Mouse (Mus musculus) macrophage (primary cell): Measurements from ENCODE around the gene Cd27. TPM values are rescaled to one million over a fixed set of nuclear protein-coding genes. Genes with fewer than 3 reads are reported as not detected.
"Not testable (repeated sequence)": the region's sequence is repeated elsewhere in the genome, so short reads cannot be mapped to it uniquely, and the experiment has no call there.

Source experiments
- H3K27ac ChIP-seq: fragments of 350-480 bp; formaldehyde crosslinking; 2 replicates; pipeline ENCODE4 v1.9.0; 2021
- H3K36me3 ChIP-seq: fragments of 350-480 bp; formaldehyde crosslinking; 2 replicates; pipeline ENCODE4 v1.9.0; 2021; ENCODE audit errors: inconsistent target
- H3K4me3 ChIP-seq: fragments of 350-480 bp; formaldehyde crosslinking; 2 replicates; pipeline ENCODE4 v1.9.0; 2021; ENCODE audit errors: inconsistent target
- H3K79me2 ChIP-seq: fragments of 350-480 bp; formaldehyde crosslinking; 2 replicates; pipeline ENCODE4 v1.9.0; 2021; ENCODE audit errors: inconsistent target
- WGBS: methylation state at CpG from one replicate; pipeline ENCODE4 v1.1.7; 2026; ENCODE audit warnings: inconsistent platforms; ENCODE audit not compliant: missing documents; 5-methylcytosine and 5-hydroxymethylcytosine counted together
- polyA plus RNA-seq: library from polyadenylated mRNA; stranded (reverse); fragments of 250-400 nt; gene quantifications from 3 replicates; pipeline ENCODE4 v1.2.4, GENCODE M21; 2018; ENCODE audit warnings: inconsistent platforms
- total RNA-seq, 78 experiments: library from RNA; depleted of rRNA; stranded (reverse); fragments of 250-400 nt; gene quantifications; 1 replicate in 9 of 78; 2 replicates in 24 of 78; 3 replicates in 43 of 78; 4 replicates in 2 of 78; pipeline ENCODE4 v1.2.4; 2018; ENCODE audit warnings: inconsistent platforms in 56 of 78

The Cd27 gene
- total RNA-seq (2018; cell fraction: chromatin; rRNA removed): not detected
- total RNA-seq (2018; cell fraction: cytosol; rRNA removed): not detected
- not detected for total RNA-seq (2018; cell fraction: nucleus; rRNA removed)
- polyA plus RNA-seq: not detected in 3 replicates

- Histone ChIP-seq H3K4me3 (no peak within 1 kb of the TSS), H3K36me3 (no peaks in the 10 kb centered on the region), H3K27ac (no peak within 1 kb of the TSS), H3K79me2 (no peaks in the 10 kb centered on the region)
- 36% methylated on average over 6 of the region's 6 CpGs for WGBS
Observed at GRCm38 (mm10) chr6:125236782-125237181, at the start of gene Cd27. Gene Cd27, minus strand, starts transcription at chr6:125237010.

- 95% methylated on average over 15 of the region's 22 CpGs for WGBS
- no peaks in the 10 kb centered on the region for H3K79me2 ChIP-seq
- H3K36me3 ChIP-seq: no peaks in the 10 kb centered on the region
- H3K4me3 ChIP-seq: no peak within 1 kb of the TSS
- no peak within 1 kb of the TSS for H3K27ac ChIP-seq
Observed at GRCm38 (mm10) chr6:125285890-125286289, 49.1 kb upstream of the Cd27 start, which contains the start of gene Tuba3a. Gene Tuba3a, minus strand, starts transcription at chr6:125286042.

- H3K36me3 ChIP-seq: no peaks in the 10 kb centered on the region
- no peak overlapping the region for H3K27ac ChIP-seq
- no peak overlapping the region for H3K4me3 ChIP-seq
- no peaks in the 10 kb centered on the region for H3K79me2 ChIP-seq
- 96% methylated on average over 7 of the region's 7 CpGs for WGBS
Observed at GRCm38 (mm10) chr6:125284751-125285150, 47.9 kb upstream of the Cd27 start.

- H3K4me3 ChIP-seq: no peak overlapping the region
- no peak overlapping the region for H3K27ac ChIP-seq
- H3K36me3 ChIP-seq: no peaks in the 10 kb centered on the region
- WGBS: 76% methylated on average over 8 of the region's 8 CpGs
- no peaks in the 10 kb centered on the region for H3K79me2 ChIP-seq
Observed at GRCm38 (mm10) chr6:125284250-125284649, 47.4 kb upstream of the Cd27 start.

GRCm38 (mm10) chr6:125282721-125283120 lies 45.9 kb upstream of the Cd27 start:
- H3K27ac ChIP-seq, H3K36me3 ChIP-seq, H3K4me3 ChIP-seq, H3K79me2 ChIP-seq: not testable (repeated sequence)
- 98% methylated on average over 12 of the region's 13 CpGs for WGBS

GRCm38 (mm10) chr6:125279729-125280128 lies 42.9 kb upstream of the Cd27 start:
- H3K27ac ChIP-seq: no peak overlapping the region
- no peaks in the 10 kb centered on the region for H3K36me3 ChIP-seq
- H3K4me3 ChIP-seq: no peak overlapping the region
- H3K79me2 ChIP-seq: no peaks in the 10 kb centered on the region
- WGBS: 38% methylated on average over 8 of the region's 8 CpGs

- H3K27ac ChIP-seq: no peak overlapping the region
- 66% methylated on average over 14 of the region's 15 CpGs for WGBS
- H3K36me3 ChIP-seq: no peaks in the 10 kb centered on the region
- no peak overlapping the region for H3K4me3 ChIP-seq
- H3K79me2 ChIP-seq: no peaks in the 10 kb centered on the region
Observed at GRCm38 (mm10) chr6:125274841-125275563, 38.2 kb upstream of the Cd27 start.

- Histone ChIP-seq H3K36me3 (no peaks in the 10 kb centered on the region), H3K79me2 (no peaks in the 10 kb centered on the region), H3K4me3 (no peak overlapping the region), H3K27ac (peak overlapping the region; percentile 73)
- 67% methylated on average over 10 of the region's 10 CpGs for WGBS
Observed at GRCm38 (mm10) chr6:125272228-125272785, 35.5 kb upstream of the Cd27 start.

- no peaks in the 10 kb centered on the region for H3K79me2 ChIP-seq
- WGBS: 9% methylated on average over 17 of the region's 17 CpGs
- H3K36me3 ChIP-seq: no peaks in the 10 kb centered on the region
- H3K4me3 ChIP-seq: peak overlapping the region; percentile 17; the same call in 1 of the 2 replicates
- H3K27ac ChIP-seq: peak overlapping the region; percentile 73
Observed at GRCm38 (mm10) chr6:125271455-125272227, 34.8 kb upstream of the Cd27 start.

- Histone ChIP-seq H3K27ac (no peak overlapping the region), H3K4me3 (no peak overlapping the region), H3K36me3 (no peaks in the 10 kb centered on the region), H3K79me2 (no peaks in the 10 kb centered on the region)
- 96% methylated on average over 6 of the region's 6 CpGs for WGBS
Observed at GRCm38 (mm10) chr6:125268799-125269198, 32.0 kb upstream of the Cd27 start.

- Histone ChIP-seq H3K4me3 (no peak overlapping the region), H3K36me3 (no peaks in the 10 kb centered on the region), H3K79me2 (no peaks in the 10 kb centered on the region), H3K27ac (no peak overlapping the region)
- WGBS: 91% methylated on average over 3 of the region's 3 CpGs
Observed at GRCm38 (mm10) chr6:125267469-125267868, 30.7 kb upstream of the Cd27 start.

- not testable (repeated sequence) for H3K79me2 ChIP-seq, H3K27ac ChIP-seq, H3K36me3 ChIP-seq, H3K4me3 ChIP-seq
- WGBS: 87% methylated on average over 6 of the region's 6 CpGs
Observed at GRCm38 (mm10) chr6:125266600-125266999, 29.8 kb upstream of the Cd27 start.

GRCm38 (mm10) chr6:125266091-125266490 lies 29.3 kb upstream of the Cd27 start:
- H3K79me2 ChIP-seq: no peaks in the 10 kb centered on the region
- H3K4me3 ChIP-seq: no peak overlapping the region
- no peaks in the 10 kb centered on the region for H3K36me3 ChIP-seq
- H3K27ac ChIP-seq: no peak overlapping the region
- WGBS: 92% methylated on average over 12 of the region's 13 CpGs

- no peaks in the 10 kb centered on the region for H3K79me2 ChIP-seq
- H3K36me3 ChIP-seq: no peaks in the 10 kb centered on the region
- H3K27ac ChIP-seq: no peak overlapping the region
- 58% methylated on average over 10 of the region's 10 CpGs for WGBS
- H3K4me3 ChIP-seq: no peak overlapping the region
Observed at GRCm38 (mm10) chr6:125265239-125265638, 28.4 kb upstream of the Cd27 start.

GRCm38 (mm10) chr6:125264219-125264618 lies 27.4 kb upstream of the Cd27 start:
- Histone ChIP-seq H3K79me2 (no peaks in the 10 kb centered on the region), H3K27ac (no peak overlapping the region), H3K36me3 (no peaks in the 10 kb centered on the region), H3K4me3 (no peak overlapping the region)
- 77% methylated on average over 9 of the region's 9 CpGs for WGBS
